Comparison of ENCODE assay signal across 8 mouse cellular contexts in genomic region chr16:85799971-85800370, GRCm38 (mm10). TPM values are rescaled to one million over a fixed set of nuclear protein-coding genes. Genes with fewer than 3 reads are reported as not detected.
DNase-seq lines count a peak whose midpoint lies in the region; ATAC-seq and TF ChIP-seq lines count a peak whose summit lies in the region.

No protein-coding gene starts in this region.

- H3K36me3 ChIP-seq in neural tube, embryonic 11.5 days (ENCODE audit: control insufficient read depth, insufficient read depth, low read length): peaks cover 7% of the 10 kb centered on the region
- H3K36me3 ChIP-seq in liver, embryonic 16.5 days (ENCODE audit: control insufficient read depth, insufficient read depth): no peaks in the 10 kb centered on the region

- no peaks in the 10 kb centered on the region for H3K27me3 ChIP-seq in neural tube, embryonic 11.5 days (ENCODE audit: control insufficient read depth, insufficient read depth, low read length)
- H3K27me3 ChIP-seq in liver, embryonic 16.5 days (ENCODE audit: control insufficient read depth, insufficient read depth, low read depth, low read length): peaks cover 35% of the 10 kb centered on the region

- ATAC-seq in neural tube, embryonic 11.5 days (ENCODE audit: insufficient read depth, low FRiP score, low TSS enrichment): no peak
- no peak for ATAC-seq in liver, embryonic 16.5 days (ENCODE audit: low read depth)

- H3K4me1 ChIP-seq in neural tube, embryonic 11.5 days (ENCODE audit: control insufficient read depth, insufficient read depth, low read length): no peaks in the 10 kb centered on the region
- no peaks in the 10 kb centered on the region for H3K4me1 ChIP-seq in liver, embryonic 16.5 days (ENCODE audit: control insufficient read depth, low read depth, low read length)

- H3K27ac ChIP-seq in gastrocnemius, adult 2 months: peak overlapping the region; percentile 97
- H3K27ac ChIP-seq in neural tube, embryonic 11.5 days (ENCODE audit: low read depth, low read length): no peak overlapping the region
- no peak overlapping the region for H3K27ac ChIP-seq in liver, embryonic 16.5 days (ENCODE audit: low read length)

- peak; percentile 43 for DNase-seq in gastrocnemius, adult 2 months
- no peak for DNase-seq in gastrocnemius, postnatal 25 days
- DNase-seq in neural tube, embryonic 11.5 days (ENCODE audit: low spot score): no peak
- no peak for DNase-seq in neural tube, embryonic 10.5 days (ENCODE audit: extremely low spot score, low spot score)
- DNase-seq in frontal cortex, postnatal 25 days (ENCODE audit: low spot score in 2 of 2): no peak
- DNase-seq in right cerebral cortex, postnatal 4 days: no peak
- no peak for DNase-seq in gastrocnemius, postnatal 10 days

- no peak overlapping the region for H3K9ac ChIP-seq in neural tube, embryonic 11.5 days (ENCODE audit: low read length)
- no peak overlapping the region for H3K9ac ChIP-seq in liver, embryonic 16.5 days (ENCODE audit: low read depth, low read length)

- H3K4me3 ChIP-seq in gastrocnemius, adult 2 months: peak overlapping the region; percentile 78
- no peak overlapping the region for H3K4me3 ChIP-seq in neural tube, embryonic 11.5 days (ENCODE audit: low read depth, low read length)
- H3K4me3 ChIP-seq in liver, embryonic 16.5 days (ENCODE audit: low read depth, low read length): peak overlapping the region; percentile 21; the same call in 1 of the 2 replicates

- no peaks in the 10 kb centered on the region for H3K9me3 ChIP-seq in neural tube, embryonic 11.5 days (ENCODE audit: control insufficient read depth, low read length)
- no peaks in the 10 kb centered on the region for H3K9me3 ChIP-seq in liver, embryonic 16.5 days (replicated peaks; ENCODE audit: control insufficient read depth, low read length)

- intact Hi-C loops in gastrocnemius, adult 2 months (cut with DNase I): loop anchor here (5.0 kb wide), 1 partner anchor 1267 kb away; no protein-coding TSS in a partner anchor

- no peak for TF ChIP-seq CTCF in gastrocnemius, adult 2 months (IDR thresholded peaks at IDR 0.05)

- H3K4me2 ChIP-seq in neural tube, embryonic 11.5 days (ENCODE audit: low read depth): peak overlapping the region; percentile 97
- H3K4me2 ChIP-seq in liver, embryonic 16.5 days (ENCODE audit: low read depth, low read length): 0 out of 2 replicates have a peak overlapping the region, but pooled peaks have one; percentile 20

- WGBS in neural tube, embryonic 11.5 days: 75% methylated on average over 9 of the region's 9 CpGs
- WGBS in liver, embryonic 16.5 days (ENCODE audit: insufficient replicate concordance): 52% methylated on average over 9 of the region's 9 CpGs

RNA-seq across cellular contexts. Expression of gene Adamts1, which starts 2.9 kb away (rescaled TPM):
- total RNA-seq in gastrocnemius, adult 2 months (2021): 10 to 100 TPM; 17.3 to 24.4 TPM
- total RNA-seq in gastrocnemius, postnatal 25 days (2021): 10 to 100 TPM; 25.1 to 25.2 TPM
- polyA plus RNA-seq in neural tube, embryonic 11.5 days (2014; fragmentation: Nextera tagmentation; extraction: Ambion mirVana): 13.9 and 14.2 TPM in 2 replicates
- polyA plus RNA-seq in liver, embryonic 16.5 days (2015; fragmentation: Nextera tagmentation; extraction: Ambion mirVana): 8.2 and 9.4 TPM in 2 replicates
- 10 to 100 TPM; 15.4 to 19.9 TPM for total RNA-seq in gastrocnemius, postnatal 10 days (2021)
